Mouse (Mus musculus): ENCODE data around the gene Ttll5. TPM values are rescaled to one million over a fixed set of nuclear protein-coding genes. Genes with fewer than 3 reads are reported as not detected.

The Ttll5 gene
- polyA plus RNA-seq, 1 experiment = 230 TPM

- no peaks in the 10 kb centered on the region; the same call in 1 of the 2 replicates for H3K36me3 ChIP-seq (ENCODE audit: control insufficient read depth, insufficient read depth, low read length)
- TF ChIP-seq CTCF (IDR thresholded peaks at IDR 0.05; ENCODE audit: control insufficient read depth, insufficient read depth, insufficient replicate concordance, low read depth, low read length) (no peak), POLR2A (IDR thresholded peaks at IDR 0.05; ENCODE audit: control insufficient read depth, low read depth, low read length) (no peak)
- H3K4me3 ChIP-seq (ENCODE audit: control insufficient read depth, low read depth, low read length) = no peak overlapping the region
- no peak overlapping the region for H3K27ac ChIP-seq (ENCODE audit: control insufficient read depth, insufficient read depth, low read depth, low read length)
- no peaks in the 10 kb centered on the region for H3K27me3 ChIP-seq (ENCODE audit: control insufficient read depth, insufficient read depth, low read length)
- H3K4me1 ChIP-seq (ENCODE audit: control insufficient read depth, insufficient read depth, low read length) = no peaks in the 10 kb centered on the region; the same call in 1 of the 2 replicates
Observed at GRCm38 (mm10) chr12:85912712-85913504, 88.4 kb downstream of the Ttll5 start.

GRCm38 (mm10) chr12:85926897-85927296 lies 102.4 kb downstream of the Ttll5 start:
- H3K27me3 ChIP-seq (ENCODE audit: control insufficient read depth, insufficient read depth, low read length) = no peaks in the 10 kb centered on the region
- no peak overlapping the region for H3K4me3 ChIP-seq (ENCODE audit: control insufficient read depth, low read depth, low read length)
- no peak for TF ChIP-seq CTCF (IDR thresholded peaks at IDR 0.05; ENCODE audit: control insufficient read depth, insufficient read depth, insufficient replicate concordance, low read depth, low read length)
- TF ChIP-seq POLR2A (IDR thresholded peaks at IDR 0.05; ENCODE audit: control insufficient read depth, low read depth, low read length) = no peak
- no peaks in the 10 kb centered on the region for H3K4me1 ChIP-seq (ENCODE audit: control insufficient read depth, insufficient read depth, low read length)
- no peak overlapping the region for H3K27ac ChIP-seq (ENCODE audit: control insufficient read depth, insufficient read depth, low read depth, low read length)
- peaks cover 8% of the 10 kb centered on the region for H3K36me3 ChIP-seq (ENCODE audit: control insufficient read depth, insufficient read depth, low read length)

GRCm38 (mm10) chr12:85928513-85928912 lies 104.1 kb downstream of the Ttll5 start:
- Histone ChIP-seq H3K27me3 (ENCODE audit: control insufficient read depth, insufficient read depth, low read length) (no peaks in the 10 kb centered on the region), H3K27ac (ENCODE audit: control insufficient read depth, insufficient read depth, low read depth, low read length) (no peak overlapping the region), H3K4me3 (ENCODE audit: control insufficient read depth, low read depth, low read length) (no peak overlapping the region), H3K36me3 (ENCODE audit: control insufficient read depth, insufficient read depth, low read length) (peaks cover 8% of the 10 kb centered on the region), H3K4me1 (ENCODE audit: control insufficient read depth, insufficient read depth, low read length) (no peaks in the 10 kb centered on the region)
- no peak for TF ChIP-seq CTCF (IDR thresholded peaks at IDR 0.05; ENCODE audit: control insufficient read depth, insufficient read depth, insufficient replicate concordance, low read depth, low read length)
- no peak for TF ChIP-seq POLR2A (IDR thresholded peaks at IDR 0.05; ENCODE audit: control insufficient read depth, low read depth, low read length)

- H3K27me3 ChIP-seq (ENCODE audit: control insufficient read depth, insufficient read depth, low read length) = no peaks in the 10 kb centered on the region
- no peaks in the 10 kb centered on the region for H3K4me1 ChIP-seq (ENCODE audit: control insufficient read depth, insufficient read depth, low read length)
- peaks cover 8% of the 10 kb centered on the region for H3K36me3 ChIP-seq (ENCODE audit: control insufficient read depth, insufficient read depth, low read length)
- H3K27ac ChIP-seq (ENCODE audit: control insufficient read depth, insufficient read depth, low read depth, low read length) = no peak overlapping the region
- H3K4me3 ChIP-seq (ENCODE audit: control insufficient read depth, low read depth, low read length) = no peak overlapping the region
- TF ChIP-seq CTCF (IDR thresholded peaks at IDR 0.05; ENCODE audit: control insufficient read depth, insufficient read depth, insufficient replicate concordance, low read depth, low read length) (no peak), POLR2A (IDR thresholded peaks at IDR 0.05; ENCODE audit: control insufficient read depth, low read depth, low read length) (no peak)
Observed at GRCm38 (mm10) chr12:85929711-85930110, 105.3 kb downstream of the Ttll5 start.

GRCm38 (mm10) chr12:85930713-85931112 lies 106.3 kb downstream of the Ttll5 start:
- Histone ChIP-seq H3K4me3 (ENCODE audit: control insufficient read depth, low read depth, low read length) (no peak overlapping the region), H3K4me1 (ENCODE audit: control insufficient read depth, insufficient read depth, low read length) (no peaks in the 10 kb centered on the region), H3K27me3 (ENCODE audit: control insufficient read depth, insufficient read depth, low read length) (no peaks in the 10 kb centered on the region), H3K36me3 (ENCODE audit: control insufficient read depth, insufficient read depth, low read length) (peaks cover 6% of the 10 kb centered on the region), H3K27ac (ENCODE audit: control insufficient read depth, insufficient read depth, low read depth, low read length) (no peak overlapping the region)
- TF ChIP-seq CTCF (IDR thresholded peaks at IDR 0.05; ENCODE audit: control insufficient read depth, insufficient read depth, insufficient replicate concordance, low read depth, low read length) = no peak
- TF ChIP-seq POLR2A (IDR thresholded peaks at IDR 0.05; ENCODE audit: control insufficient read depth, low read depth, low read length) = no peak

- Histone ChIP-seq H3K4me1 (ENCODE audit: control insufficient read depth, insufficient read depth, low read length) (no peaks in the 10 kb centered on the region), H3K27ac (ENCODE audit: control insufficient read depth, insufficient read depth, low read depth, low read length) (no peak overlapping the region), H3K4me3 (ENCODE audit: control insufficient read depth, low read depth, low read length) (no peak overlapping the region), H3K27me3 (ENCODE audit: control insufficient read depth, insufficient read depth, low read length) (no peaks in the 10 kb centered on the region), H3K36me3 (ENCODE audit: control insufficient read depth, insufficient read depth, low read length) (peaks cover 3% of the 10 kb centered on the region)
- TF ChIP-seq POLR2A (IDR thresholded peaks at IDR 0.05; ENCODE audit: control insufficient read depth, low read depth, low read length) = no peak
- TF ChIP-seq CTCF (IDR thresholded peaks at IDR 0.05; ENCODE audit: control insufficient read depth, insufficient read depth, insufficient replicate concordance, low read depth, low read length) = no peak
Observed at GRCm38 (mm10) chr12:85933241-85933640, 108.8 kb downstream of the Ttll5 start.

GRCm38 (mm10) chr12:85937384-85937783 lies 112.9 kb downstream of the Ttll5 start:
- H3K4me3 ChIP-seq (ENCODE audit: control insufficient read depth, low read depth, low read length) = no peak overlapping the region
- no peaks in the 10 kb centered on the region for H3K4me1 ChIP-seq (ENCODE audit: control insufficient read depth, insufficient read depth, low read length)
- no peak for TF ChIP-seq CTCF (IDR thresholded peaks at IDR 0.05; ENCODE audit: control insufficient read depth, insufficient read depth, insufficient replicate concordance, low read depth, low read length)
- no peak for TF ChIP-seq POLR2A (IDR thresholded peaks at IDR 0.05; ENCODE audit: control insufficient read depth, low read depth, low read length)
- no peaks in the 10 kb centered on the region for H3K27me3 ChIP-seq (ENCODE audit: control insufficient read depth, insufficient read depth, low read length)
- peaks cover 2% of the 10 kb centered on the region for H3K36me3 ChIP-seq (ENCODE audit: control insufficient read depth, insufficient read depth, low read length)
- H3K27ac ChIP-seq (ENCODE audit: control insufficient read depth, insufficient read depth, low read depth, low read length) = no peak overlapping the region
